Mouse (Mus musculus) erythroblast, embryonic 14.5 days (primary cell): ENCODE measurements around the gene Cmtm4.

ENCODE experiments used
- GATA1 ChIP-seq: IDR thresholded peaks from 2 replicates; pipeline ENCODE4 v1.6.1; 2012; ENCODE audit warnings: low read length, inconsistent platforms, mixed read lengths
- TAL1 ChIP-seq: IDR thresholded peaks from 3 replicates; pipeline ENCODE4 v1.6.1; 2012; ENCODE audit warnings: low read length, inconsistent platforms, mixed read lengths

DNA sequence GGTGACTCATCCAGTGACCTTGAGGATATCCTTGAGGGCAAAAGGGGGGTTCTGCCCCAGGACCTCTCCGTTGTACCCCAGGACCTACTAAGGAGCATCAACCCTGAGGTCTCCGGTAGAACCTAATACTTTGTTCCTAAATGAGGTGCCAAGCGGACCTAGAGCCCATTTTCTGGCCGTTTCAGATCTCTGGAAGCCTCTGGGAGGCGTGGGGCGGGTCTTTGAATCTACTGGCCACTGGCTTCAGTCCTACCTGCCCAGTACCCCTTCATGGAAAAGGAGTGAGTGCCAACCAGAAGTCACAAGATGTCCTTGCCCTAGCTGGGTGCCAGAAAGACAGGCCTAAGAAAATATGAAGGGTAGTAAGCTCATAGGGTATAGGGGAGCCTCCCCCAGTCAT, 53.9 kb downstream of the Cmtm4 start:
- TF ChIP-seq TAL1 = no peak
- TF ChIP-seq GATA1 = no peak
